Mouse (Mus musculus) skeletal muscle tissue, postnatal 0 days (tissue): ENCODE data around the gene Apoa2. TPM values are rescaled to one million over a fixed set of nuclear protein-coding genes. Genes with fewer than 3 reads are reported as not detected.

Source experiments
- polyA plus RNA-seq: library from polyadenylated mRNA; unstranded; fragments of >200 nt; fragmentation: Nextera tagmentation; extraction: Ambion mirVana; gene quantifications from 2 replicates; pipeline ENCODE4 v1.2.1, GENCODE M21; 2015

Gene Apoa2
- polyA plus RNA-seq = 8.5 and 10.4 TPM in 2 replicates

DNA sequence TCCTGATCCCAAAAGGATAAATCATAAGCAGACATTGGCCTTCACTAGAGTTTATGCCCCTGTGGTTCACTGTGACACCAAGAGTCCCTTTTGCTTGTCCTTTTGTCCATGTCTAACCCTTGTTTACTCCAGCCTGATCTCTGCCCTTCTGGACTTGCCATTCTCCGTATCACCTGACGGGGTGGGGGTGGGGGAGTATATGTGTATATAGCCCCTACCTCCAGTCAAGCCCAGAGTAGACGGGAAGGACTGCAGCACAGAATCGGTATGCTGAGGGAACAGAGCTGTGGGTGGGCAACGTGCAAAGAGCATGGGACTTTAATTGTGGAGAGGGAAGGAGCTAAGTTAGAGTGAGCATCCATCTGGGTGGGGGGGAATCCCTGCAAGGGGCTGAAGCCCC lies at the start of gene Apoa2:
Gene Apoa2, plus strand, starts transcription at position 198 of the 400 bp plus-strand sequence.

DNA sequence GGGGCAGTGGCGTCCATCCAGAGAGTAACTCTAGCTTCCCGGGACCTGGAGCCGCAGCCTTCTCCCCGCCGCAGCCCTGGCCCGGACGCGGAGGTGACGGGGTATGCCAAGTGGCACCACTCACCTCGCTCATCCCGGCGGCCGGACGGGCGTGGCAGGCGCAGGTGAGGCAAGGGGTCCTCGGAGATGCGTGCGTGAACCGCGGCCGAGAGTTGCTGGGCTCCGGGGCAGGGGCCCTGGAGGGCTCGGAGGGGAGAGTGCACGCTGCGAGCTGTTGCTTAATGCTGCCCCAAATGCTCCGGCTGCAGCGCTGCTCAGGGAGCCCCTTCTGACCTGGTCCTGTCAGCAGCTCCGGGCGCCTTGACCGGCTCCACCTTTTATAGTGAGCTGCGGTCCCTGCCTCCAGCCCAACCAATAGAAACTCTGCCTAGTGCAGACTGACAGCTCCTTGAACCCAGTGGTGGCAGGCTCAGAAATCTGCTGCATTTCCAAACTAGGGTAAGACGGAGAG lies 28.9 kb upstream of the Apoa2 start, which contains the start of gene Pcp4l1:
Gene Pcp4l1, minus strand, starts transcription at position 382 of the 511 bp plus-strand sequence.

DNA sequence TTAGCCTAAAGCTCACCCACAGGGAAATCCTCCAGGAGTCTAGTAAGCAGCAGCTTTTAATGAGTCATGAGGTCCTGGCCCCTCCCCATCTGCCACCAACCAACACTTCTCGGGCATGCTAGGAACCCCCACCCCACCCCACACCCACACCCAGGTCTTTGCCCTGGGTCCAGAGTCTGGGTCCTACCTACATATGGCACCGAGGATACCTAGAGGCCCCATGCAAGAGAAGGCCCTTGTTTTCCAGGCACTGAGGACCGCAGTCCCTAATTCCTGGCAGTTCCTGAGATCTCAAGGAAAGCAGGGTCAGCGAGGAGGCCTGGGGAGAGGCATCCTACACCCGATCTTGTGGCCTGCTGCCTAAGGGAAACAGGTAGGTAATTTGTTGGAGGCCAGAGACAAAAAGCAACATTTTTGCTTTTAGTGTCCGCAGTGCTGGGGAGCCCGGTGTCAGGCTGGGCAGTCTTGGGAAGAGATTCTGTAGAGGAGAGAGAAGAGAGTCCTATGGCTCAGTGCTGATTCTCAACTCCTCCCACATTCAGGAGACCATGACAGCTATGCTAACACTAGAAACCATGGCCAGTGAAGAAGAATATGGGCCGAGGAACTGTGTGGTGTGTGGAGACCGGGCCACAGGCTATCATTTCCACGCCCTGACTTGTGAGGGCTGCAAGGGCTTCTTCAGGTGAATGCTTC lies 10.9 kb upstream of the Apoa2 start, which contains the start of gene Nr1i3:
Gene Nr1i3, plus strand, starts transcription at position 170 of the 696 bp plus-strand sequence.

DNA sequence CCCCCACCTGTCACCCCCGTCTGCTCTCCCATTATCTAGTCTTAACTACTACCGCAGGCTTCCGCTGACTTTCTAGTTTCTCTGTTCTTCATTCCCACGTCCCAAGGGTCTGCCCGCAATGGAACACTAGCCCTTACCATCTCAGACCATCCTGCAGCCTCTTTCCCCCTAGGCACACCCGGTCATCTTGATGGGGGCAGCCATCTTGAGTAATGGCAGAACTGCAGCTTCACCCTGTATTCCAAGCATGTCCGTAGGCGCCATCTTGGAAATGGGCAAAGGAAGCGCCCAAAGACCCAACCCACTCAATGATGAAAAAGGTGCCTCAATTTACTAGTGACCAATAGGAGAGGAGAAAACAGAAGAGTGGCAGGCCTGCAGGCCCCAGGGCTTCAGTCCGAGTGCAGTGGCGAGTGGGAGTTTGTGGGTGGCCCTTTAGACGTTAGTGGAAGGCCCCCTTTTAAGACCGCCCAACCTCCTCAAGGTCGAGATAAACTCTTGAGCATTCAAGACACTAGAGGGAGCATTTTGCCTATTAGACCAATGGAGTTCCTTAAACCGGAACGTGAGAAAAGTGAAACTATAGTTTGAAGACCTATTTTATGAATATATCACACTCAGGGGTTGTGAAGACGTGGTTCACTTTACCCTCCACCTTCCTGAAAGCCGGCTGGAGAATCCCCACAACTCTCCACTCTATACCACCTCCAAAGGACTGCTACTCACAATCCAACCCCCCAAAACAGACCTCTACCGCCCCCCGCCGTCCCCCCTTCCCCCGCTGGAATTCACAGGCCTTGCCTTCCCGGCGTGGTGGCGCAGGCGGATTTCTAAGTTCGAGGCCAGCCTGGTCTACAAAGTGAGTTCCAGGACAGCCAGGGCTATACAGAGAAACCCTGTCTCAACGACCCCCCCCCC lies 2.4 kb upstream of the Apoa2 start, which contains the start of gene Tomm40l:
Gene Tomm40l, minus strand, starts transcription at position 277 of the 918 bp plus-strand sequence.

DNA sequence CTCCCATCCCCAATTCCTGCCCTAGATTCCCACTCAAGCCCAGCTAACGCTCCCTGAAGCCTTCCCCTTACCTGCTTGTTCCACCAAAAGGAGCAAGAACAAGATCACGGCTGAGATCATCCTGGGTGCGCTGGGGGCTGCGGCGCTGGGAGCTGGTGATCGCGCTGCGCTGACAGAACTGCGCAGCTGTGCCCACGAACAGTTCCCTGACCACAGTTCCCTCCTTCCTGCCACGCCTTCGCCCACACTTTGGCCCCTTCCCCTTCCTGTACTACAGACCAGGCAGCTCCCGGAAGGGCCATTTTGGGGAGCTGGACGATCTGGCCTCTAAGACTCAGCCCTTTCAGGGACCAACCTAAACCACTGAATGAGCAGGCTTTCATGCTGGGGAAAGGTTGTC lies 9.3 kb downstream of the Apoa2 start, which contains the start of gene Fcer1g:
Gene Fcer1g, minus strand, starts transcription at position 240 of the 400 bp plus-strand sequence.

DNA sequence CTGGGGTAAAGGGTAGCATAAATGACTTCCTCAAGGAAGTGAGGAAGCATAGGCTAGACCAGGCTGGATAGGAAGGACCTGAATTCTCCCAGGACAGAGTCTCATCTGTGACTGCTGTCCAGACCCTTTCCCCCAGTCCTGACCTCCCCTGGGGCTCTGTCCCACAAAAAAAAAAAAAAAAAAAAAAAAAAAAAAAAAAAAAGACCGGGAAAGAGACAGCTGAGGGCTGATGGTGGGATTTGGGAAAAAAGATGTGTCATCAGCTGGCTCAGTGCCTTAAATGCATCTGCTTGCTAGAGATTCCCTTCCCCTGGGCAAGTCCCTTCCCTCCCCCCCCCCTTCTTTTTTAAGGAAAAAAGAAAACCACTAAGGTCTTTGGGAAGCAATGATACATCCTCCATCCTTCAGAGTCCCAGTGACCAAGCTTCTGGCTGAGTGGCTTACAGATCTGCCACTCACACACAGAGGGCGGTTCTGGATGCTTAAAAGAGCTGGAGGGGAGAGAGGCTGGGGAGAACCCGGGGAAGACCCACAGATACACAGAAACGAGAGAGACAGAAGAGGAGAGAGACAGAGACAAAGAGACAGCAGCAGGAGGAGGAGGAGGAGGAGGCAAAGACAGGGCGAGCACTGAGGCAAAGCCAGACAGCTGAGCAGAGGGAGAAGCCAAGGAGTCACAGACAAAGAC lies 25.2 kb downstream of the Apoa2 start, which contains the start of gene Adamts4:
Gene Adamts4, plus strand, starts transcription at position 509 of the 688 bp plus-strand sequence.

DNA sequence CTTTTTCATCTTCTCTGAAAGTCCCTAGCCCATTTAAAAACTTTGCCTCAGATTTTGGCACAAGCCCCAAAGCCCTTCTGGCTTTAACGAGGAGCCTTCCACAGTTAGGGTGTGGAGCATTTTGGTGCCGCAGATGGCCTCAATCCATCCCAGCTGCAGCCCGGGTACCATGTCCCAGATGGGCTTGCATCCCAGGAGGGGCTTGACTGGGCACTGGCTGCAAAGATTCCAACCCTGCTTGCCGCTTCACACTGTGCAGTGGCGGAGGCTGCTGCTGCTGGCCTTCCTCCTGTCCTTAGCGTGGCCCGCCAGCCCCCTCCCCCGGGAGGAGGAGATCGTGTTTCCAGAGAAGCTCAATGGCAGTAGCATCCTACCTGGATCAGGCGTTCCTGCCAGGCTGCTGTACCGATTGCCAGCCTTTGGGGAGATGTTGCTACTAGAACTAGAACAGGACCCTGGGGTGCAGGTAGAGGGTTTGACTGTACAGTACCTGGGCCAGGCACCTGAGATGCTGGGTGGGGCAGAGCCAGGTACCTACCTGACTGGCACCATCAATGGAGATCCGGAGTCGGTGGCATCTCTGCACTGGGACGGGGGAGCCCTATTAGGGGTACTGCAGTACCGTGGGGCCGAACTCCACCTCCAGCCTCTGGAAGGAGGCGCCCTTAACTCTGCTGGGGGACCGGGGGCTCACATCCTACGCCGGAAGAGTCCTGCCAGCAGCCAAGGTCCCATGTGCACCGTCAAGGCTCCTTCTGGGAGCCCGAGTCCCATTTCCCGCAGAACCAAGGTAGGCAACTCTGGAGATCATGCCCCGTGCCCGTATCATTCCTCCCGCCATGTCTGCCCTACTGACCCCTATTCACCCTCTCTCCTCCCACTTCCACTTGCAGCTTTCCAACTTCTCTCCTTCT lies 26.1 kb downstream of the Apoa2 start, which contains the start of gene Ndufs2:
Gene Ndufs2, minus strand, starts transcription at position 709 of the 914 bp plus-strand sequence.

DNA sequence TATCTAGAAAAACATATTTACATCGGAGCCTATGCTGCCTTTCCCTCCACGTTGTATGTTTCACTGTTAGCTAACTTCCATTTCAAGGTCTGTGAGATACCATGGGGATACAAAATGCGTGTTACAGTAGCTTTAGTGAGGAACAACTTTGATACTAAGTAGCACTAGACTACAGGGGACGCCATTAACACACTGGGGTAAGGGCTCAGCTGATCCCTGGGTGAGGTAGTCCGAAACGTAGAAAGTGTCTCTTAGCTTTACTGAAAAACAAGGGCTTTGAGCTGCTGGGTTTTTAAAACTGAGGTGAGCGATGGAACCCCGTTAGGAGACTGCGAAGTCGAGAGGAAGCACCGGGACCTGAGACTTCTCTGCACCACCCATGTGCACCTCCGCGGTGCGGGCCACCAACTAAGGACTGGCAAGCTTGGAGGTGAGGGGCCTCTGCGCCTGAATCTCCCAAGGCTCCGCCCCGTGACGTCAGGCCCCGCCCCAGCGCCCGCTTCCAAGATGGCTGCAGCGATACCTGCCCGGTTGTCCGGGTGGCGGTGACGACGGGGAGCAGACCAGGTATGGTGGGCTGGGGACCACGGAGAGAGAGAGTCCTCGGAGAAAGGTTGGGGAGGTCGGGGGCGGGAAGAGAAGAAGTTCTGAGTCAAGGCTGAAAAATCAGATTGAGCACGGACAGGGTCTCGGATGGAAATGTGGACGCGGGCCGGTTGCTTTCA lies 45.2 kb downstream of the Apoa2 start, which contains the start of gene B4galt3:
Gene B4galt3, plus strand, starts transcription at position 481 of the 725 bp plus-strand sequence.

Other genes starting within 250 kb of the Apoa2 start
- 8.7 and 13.1 TPM in 2 replicates for gene Fcgr2b, start 248.5 kb upstream of the Apoa2 start, polyA plus RNA-seq
- gene Fcgr4, start 206.1 kb upstream of the Apoa2 start, polyA plus RNA-seq = 1.1 and 2.6 TPM in 2 replicates
- 26.2 and 43.7 TPM in 2 replicates for gene Fcgr3, start 160.1 kb upstream of the Apoa2 start, polyA plus RNA-seq
- gene Cfap126, start 111.1 kb upstream of the Apoa2 start, polyA plus RNA-seq = 1.7 and 1.8 TPM in 2 replicates
- 450 and 454 TPM in 2 replicates for gene Sdhc, start 74.5 kb upstream of the Apoa2 start, polyA plus RNA-seq
- gene Mpz, start 74.3 kb upstream of the Apoa2 start, polyA plus RNA-seq = 35.1 and 37.5 TPM in 2 replicates
- gene Pcp4l1, start 28.8 kb upstream of the Apoa2 start, polyA plus RNA-seq = 4.4 and 6.3 TPM in 2 replicates
- gene Nr1i3, start 11.1 kb upstream of the Apoa2 start, polyA plus RNA-seq = 0.22 and 0.23 TPM in 2 replicates
- gene Tomm40l, start 2.5 kb upstream of the Apoa2 start, polyA plus RNA-seq = 25.0 and 27.9 TPM in 2 replicates
- gene Fcer1g, start 9.3 kb downstream of the Apoa2 start, polyA plus RNA-seq = 73.3 and 108 TPM in 2 replicates
- 6.3 and 7.5 TPM in 2 replicates for gene Adamts4, start 25.4 kb downstream of the Apoa2 start, polyA plus RNA-seq
- 474 and 493 TPM in 2 replicates for gene Ndufs2, start 26.3 kb downstream of the Apoa2 start, polyA plus RNA-seq
- 23.7 and 25.4 TPM in 2 replicates for gene B4galt3, start 45.3 kb downstream of the Apoa2 start, polyA plus RNA-seq
- 18.2 and 22.7 TPM in 2 replicates for gene Ppox, start 56.1 kb downstream of the Apoa2 start, polyA plus RNA-seq
- gene Usp21, start 62.9 kb downstream of the Apoa2 start, polyA plus RNA-seq = 23.7 and 24.2 TPM in 2 replicates
- gene Ufc1, start 70.0 kb downstream of the Apoa2 start, polyA plus RNA-seq = 77.6 and 87.2 TPM in 2 replicates
- 31.9 and 35.7 TPM in 2 replicates for gene Dedd, start 104.1 kb downstream of the Apoa2 start, polyA plus RNA-seq
- gene Nit1, start 120.6 kb downstream of the Apoa2 start, polyA plus RNA-seq = 27.6 and 32.2 TPM in 2 replicates
- gene Pfdn2, start 120.6 kb downstream of the Apoa2 start, polyA plus RNA-seq = 98.8 and 101 TPM in 2 replicates
- 1.3 and 1.7 TPM in 2 replicates for gene Klhdc9, start 135.7 kb downstream of the Apoa2 start, polyA plus RNA-seq
- gene Nectin4, start 145.0 kb downstream of the Apoa2 start, polyA plus RNA-seq = 0.24 and 1.5 TPM in 2 replicates
- 1.8 and 2.5 TPM in 2 replicates for gene Arhgap30, start 163.9 kb downstream of the Apoa2 start, polyA plus RNA-seq
- gene Usf1, start 186.3 kb downstream of the Apoa2 start, polyA plus RNA-seq = 34.2 and 34.8 TPM in 2 replicates
- 1.1 and 1.5 TPM in 2 replicates for gene Tstd1, start 193.8 kb downstream of the Apoa2 start, polyA plus RNA-seq
- 20.5 and 28.3 TPM in 2 replicates for gene F11r, start 212.5 kb downstream of the Apoa2 start, polyA plus RNA-seq